Mouse (Mus musculus) stomach, postnatal 0 days (tissue): ENCODE results near the gene Pou2f3.
"Not testable (repeated sequence)": the region's sequence is repeated elsewhere in the genome, so short reads cannot be mapped to it uniquely, and the experiment has no call there.

Source experiments
- CTCF ChIP-seq: IDR thresholded peaks from 2 replicates; pipeline ENCODE4 v1.5.1; 2016; ENCODE audit warnings: antibody characterized with exemption, low read depth, mild to moderate bottlenecking, moderate library complexity
- EP300 ChIP-seq: optimal IDR thresholded peaks from 2 replicates; pipeline ENCODE3; 2016; ENCODE audit warnings: antibody characterized with exemption

DNA sequence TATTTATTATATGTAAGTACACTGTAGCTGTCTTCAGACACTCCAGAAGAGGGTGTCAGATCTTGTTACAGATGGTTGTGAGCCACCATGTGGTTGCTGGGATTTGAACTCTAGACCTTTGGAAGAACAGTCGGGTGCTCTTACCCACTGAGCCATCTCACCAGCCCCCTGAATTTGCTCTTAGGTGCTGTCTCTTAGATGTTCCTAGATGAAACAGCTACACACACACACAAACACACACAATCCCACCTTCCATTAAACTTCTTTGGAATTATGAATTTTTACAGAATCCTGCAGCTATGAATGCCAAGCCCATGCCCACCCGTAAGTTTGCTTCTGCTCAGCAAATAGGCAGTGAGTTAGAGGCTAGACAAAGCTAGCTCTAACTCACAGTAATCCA is 88.2 kb downstream of the Pou2f3 start:
- TF ChIP-seq CTCF, EP300: not testable (repeated sequence)
